Mouse (Mus musculus) left cerebral cortex, adult 9 months (tissue): ENCODE data around the gene Olfr390.

Source experiments
- DNase-seq, 2 experiments: peaks; one replicate each; pipeline ENCODE4 v3.0.0; 2022; ENCODE audit warnings: low spot score in 2 of 2

The Olfr390 gene

DNA sequence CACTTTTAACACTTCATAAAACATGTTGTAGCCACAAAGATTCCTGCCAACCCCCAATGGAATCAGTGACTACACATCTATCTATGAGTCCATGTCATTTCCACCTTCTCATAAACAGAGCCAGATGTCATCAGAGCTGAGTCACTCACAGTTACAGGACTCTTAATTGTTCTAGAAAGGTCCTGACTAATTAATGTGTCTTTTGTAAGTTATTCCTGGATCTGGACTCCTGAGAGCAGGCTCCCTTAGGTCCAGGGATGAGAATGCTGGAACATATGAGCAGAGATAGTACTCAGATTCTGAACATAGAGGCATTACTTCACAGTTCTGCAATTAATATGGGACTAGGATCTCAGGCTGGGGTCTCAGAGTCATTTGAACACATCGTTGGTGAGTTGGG lies at the start of gene Olfr390:
Gene Olfr390, plus strand, starts transcription at position 301 of the 400 bp plus-strand sequence.
- no peak for DNase-seq

GRCm38 (mm10) chr11:73759115-73759514 lies 23.6 kb upstream of the Olfr390 start:
- DNase-seq: no peak

DNA sequence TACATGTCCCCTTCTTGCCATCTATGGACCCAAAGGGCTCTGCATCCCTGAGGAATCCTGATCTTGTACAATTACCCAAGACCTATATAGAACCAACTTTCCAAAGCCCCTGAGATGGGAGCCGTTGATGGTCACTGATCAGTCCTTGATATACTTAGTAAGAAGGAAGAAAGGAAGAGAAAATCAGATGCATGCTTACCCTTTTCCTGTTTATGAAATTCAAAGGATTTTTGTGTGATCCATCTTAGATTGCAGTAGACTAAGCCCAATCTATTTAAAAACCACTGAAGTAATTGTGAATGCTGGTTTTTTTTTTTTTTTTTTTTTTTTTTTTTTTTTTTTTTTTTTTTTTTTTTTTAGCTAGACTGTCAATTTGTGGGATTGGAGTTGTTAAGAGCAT lies 2.2 kb upstream of the Olfr390 start, which contains the start of gene Olfr389:
Gene Olfr389, minus strand, starts transcription at position 101 of the 400 bp plus-strand sequence.
- DNase-seq: no peak

DNA sequence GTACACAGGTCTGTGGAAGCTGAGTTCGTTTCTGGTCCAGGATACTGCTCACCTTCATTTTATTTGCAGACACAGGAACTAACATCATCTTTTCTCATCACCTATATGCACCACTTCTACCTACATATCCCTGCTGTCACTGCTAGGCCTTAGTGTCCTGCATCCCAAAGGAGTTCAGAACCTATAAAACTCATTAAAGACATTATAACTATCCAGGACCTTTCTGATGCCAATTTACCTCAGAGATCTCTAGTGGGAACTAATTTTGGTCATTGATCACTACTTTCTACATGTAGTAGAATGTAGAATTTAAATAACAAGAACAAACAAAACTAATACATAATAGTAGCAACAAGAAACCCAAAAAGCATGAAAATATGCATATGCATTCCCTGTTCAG lies 20.2 kb downstream of the Olfr390 start, which contains the start of gene Olfr391-ps:
Gene Olfr391-ps, minus strand, starts transcription at position 101 of the 400 bp plus-strand sequence.
- no peak for DNase-seq

DNA sequence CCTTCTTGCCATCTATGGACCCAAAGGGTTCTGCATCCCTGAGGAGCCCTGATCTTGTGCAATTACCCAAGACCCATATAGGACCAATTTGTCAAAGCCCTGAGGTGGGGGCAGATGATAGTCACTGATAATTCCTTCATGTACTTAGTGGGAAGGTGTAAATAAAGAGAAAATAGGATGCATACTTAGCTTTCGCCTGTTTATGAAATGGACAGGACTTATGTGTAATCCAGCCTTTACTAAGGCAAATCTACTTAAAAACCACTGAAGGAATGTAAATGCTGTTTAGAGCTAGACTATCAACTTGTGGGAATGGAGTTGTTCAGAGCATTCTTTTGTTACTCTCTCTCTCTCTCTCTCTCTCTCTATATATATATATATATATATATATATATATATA lies 34.2 kb downstream of the Olfr390 start, which contains the start of gene Olfr392:
Gene Olfr392, minus strand, starts transcription at position 101 of the 400 bp plus-strand sequence.
- DNase-seq: no peak
